Mouse (Mus musculus) heart, postnatal 0 days (tissue): Measurements from ENCODE around the gene Olfr519. TPM values are rescaled to one million over a fixed set of nuclear protein-coding genes. Genes with fewer than 3 reads are reported as not detected.

ENCODE experiments used
- ATAC-seq: fragments of 200-750 bp; cut with Nextera tagmentation; 2 replicates; pipeline ENCODE4 v1.8.0; 2017; ENCODE audit warnings: low read depth, moderate number of reproducible peaks, moderate library complexity; ENCODE audit not compliant: insufficient read depth
- DNase-seq: peaks from one replicate; pipeline ENCODE4 v3.0.0-alpha.2; 2016; ENCODE audit warnings: low spot score
- H3K27ac ChIP-seq: fragments of 300-500 bp; sonication (generic); 2 replicates; pipeline ENCODE4 v1.5.1; 2014; ENCODE audit warnings: low read depth, mild to moderate bottlenecking
- H3K27me3 ChIP-seq: fragments of 300-500 bp; sonication (generic); 2 replicates; pipeline ENCODE4 v1.6.1; 2014; ENCODE audit warnings: low read length, mixed read lengths; ENCODE audit not compliant: control insufficient read depth, insufficient read depth
- H3K36me3 ChIP-seq: fragments of 300-500 bp; sonication (generic); replicated peaks from 2 replicates; pipeline ENCODE4 v1.6.1; 2014; ENCODE audit warnings: low read length, mixed read lengths; ENCODE audit not compliant: control insufficient read depth, insufficient read depth
- H3K4me1 ChIP-seq: fragments of 300-500 bp; sonication (generic); 2 replicates; pipeline ENCODE4 v1.6.1; 2014; ENCODE audit warnings: antibody characterized with exemption; ENCODE audit not compliant: control insufficient read depth, insufficient read depth
- H3K4me2 ChIP-seq: fragments of 300-500 bp; sonication (generic); 2 replicates; pipeline ENCODE4 v1.6.1; 2014; ENCODE audit warnings: low read depth, mild to moderate bottlenecking, low read length, moderate library complexity
- H3K4me3 ChIP-seq: fragments of 300-500 bp; sonication (generic); 2 replicates; pipeline ENCODE4 v1.5.1; 2014; ENCODE audit warnings: low read depth, low read length
- H3K9ac ChIP-seq: fragments of 300-500 bp; sonication (generic); replicated peaks from 2 replicates; pipeline ENCODE4 v1.6.1; 2014; ENCODE audit warnings: low read depth, low read length, mixed read lengths
- H3K9me3 ChIP-seq: fragments of 300-500 bp; sonication (generic); replicated peaks from 2 replicates; pipeline ENCODE4 v1.6.1; 2016; ENCODE audit warnings: low read length; ENCODE audit not compliant: control insufficient read depth
- CTCF ChIP-seq: IDR thresholded peaks from 2 replicates; pipeline ENCODE4 v1.5.1; 2016; ENCODE audit warnings: antibody characterized with exemption, control low read depth, low read depth
- EP300 ChIP-seq: IDR thresholded peaks from 2 replicates; pipeline ENCODE4 v1.6.1; 2016; ENCODE audit warnings: antibody characterized with exemption, low read depth
- WGBS: fragments of 180-500 bp; shearing (Covaris S2); extraction: QIAGEN DNeasy Blood & Tissue Kit; methylation state at CpG from one replicate; pipeline ENCODE4 v1.1.7; 2014; 5-methylcytosine and 5-hydroxymethylcytosine counted together
- polyA plus RNA-seq: library from polyadenylated mRNA; unstranded; fragments of >200 nt; fragmentation: Nextera tagmentation; extraction: Ambion mirVana; gene quantifications from 2 replicates; pipeline ENCODE4 v1.2.1, GENCODE M21; 2015
- total RNA-seq: library from RNA; depleted of rRNA; stranded (reverse); fragments of >200 nt; gene quantifications from 2 replicates; pipeline ENCODE4 v1.2.3, GENCODE M21; 2014; ENCODE audit warnings: low replicate concordance

Olfr519 gene
- total and polyA plus RNA-seq, 2 experiments from 2014 or later = not detected

DNA sequence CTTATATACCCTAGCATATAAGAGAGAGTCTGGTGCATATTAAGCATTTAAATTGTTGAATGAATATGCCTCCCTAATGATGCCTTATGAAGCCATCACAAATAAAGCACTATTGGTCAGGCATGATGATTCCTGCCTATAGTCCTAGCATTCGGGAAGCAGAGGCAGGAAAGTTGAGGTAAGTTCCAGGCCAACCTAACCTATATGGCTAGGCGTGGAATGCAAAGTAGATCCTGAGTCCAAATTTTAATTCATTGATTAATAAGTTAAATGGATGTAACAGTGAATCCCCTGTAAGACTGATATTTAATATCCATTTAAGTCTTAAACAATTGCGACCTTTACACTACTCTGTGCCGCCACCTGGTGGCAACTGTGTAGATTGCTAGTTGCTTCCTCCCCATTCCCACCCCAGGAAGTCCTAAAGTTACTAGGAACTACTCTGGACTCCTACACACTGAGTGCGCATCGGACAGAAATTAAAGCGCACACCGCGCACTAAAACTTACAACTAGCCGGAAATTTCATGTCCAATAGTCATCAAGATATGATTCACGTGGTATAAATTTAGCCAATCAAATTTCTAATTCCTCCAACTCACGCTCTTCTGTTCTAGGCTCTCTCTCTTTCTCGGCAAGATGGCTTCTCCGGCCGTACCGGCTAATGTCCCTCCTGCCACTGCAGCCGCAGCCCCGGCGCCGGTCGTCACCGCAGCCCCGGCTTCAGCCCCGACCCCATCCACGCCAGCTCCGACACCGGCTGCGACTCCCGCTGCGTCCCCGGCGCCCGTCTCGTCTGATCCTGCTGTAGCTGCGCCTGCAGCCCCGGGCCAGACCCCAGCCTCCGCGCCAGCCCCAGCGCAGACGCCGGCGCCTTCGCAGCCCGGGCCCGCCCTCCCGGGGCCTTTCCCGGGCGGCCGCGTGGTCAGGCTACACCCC is 39.8 kb upstream of the Olfr519 start, which contains the start of gene Eif3f:
Gene Eif3f (plus strand): TSS at position 624 of the 938 bp plus-strand sequence.
- Histone ChIP-seq H3K4me2 (peak within 1 kb of the TSS; percentile 90), H3K9me3 (no peaks in the 10 kb centered on the region), H3K4me3 (peak within 1 kb of the TSS; percentile 81), H3K27ac (peak within 1 kb of the TSS; percentile 79), H3K9ac (peak within 1 kb of the TSS; percentile 89), H3K4me1 (peaks cover 9% of the 10 kb centered on the region; the same call in 1 of the 2 replicates), H3K27me3 (no peaks in the 10 kb centered on the region), H3K36me3 (peaks cover 25% of the 10 kb centered on the region)
- 2% methylated on average over 49 of the region's 50 CpGs for WGBS
- TF ChIP-seq CTCF (peak; percentile 93), EP300 (no peak)
- peak; percentile 94 for ATAC-seq
- DNase-seq = peak; percentile 99

DNA sequence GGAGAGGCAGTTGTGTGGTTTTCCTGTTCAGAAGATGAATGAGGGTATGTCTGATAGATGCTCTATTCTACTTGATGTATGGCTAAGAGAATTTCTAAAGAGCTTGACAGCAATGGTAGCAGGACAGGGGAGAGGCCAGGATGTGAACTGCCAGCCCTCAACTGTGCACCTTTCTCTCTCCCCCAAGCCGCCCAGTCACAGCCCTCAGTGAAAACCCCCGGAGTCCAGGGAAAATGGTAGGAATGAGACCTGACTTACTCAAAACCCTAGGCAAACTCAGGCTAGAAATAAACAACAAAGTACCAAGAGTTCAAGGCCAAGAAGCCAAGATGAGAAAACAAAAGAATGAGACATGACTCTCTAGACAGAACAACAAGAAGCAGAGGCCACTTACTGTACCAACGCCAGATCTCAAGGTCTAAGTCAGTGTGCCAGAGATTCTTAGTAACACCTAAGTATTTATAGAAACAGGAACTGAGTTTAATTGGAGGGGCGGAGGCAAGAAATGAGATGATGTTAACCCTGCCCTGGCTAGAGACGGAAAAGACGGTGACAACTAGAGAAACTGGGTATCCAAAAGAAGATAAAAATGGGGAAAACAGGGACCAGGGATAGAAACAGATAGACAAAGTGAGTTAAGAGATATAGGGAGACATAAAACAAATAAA is 35.6 kb upstream of the Olfr519 start, which contains the start of gene Nlrp10:
Gene Nlrp10 (minus strand): TSS at position 453 of the 668 bp plus-strand sequence.
- H3K27ac ChIP-seq = peak within 1 kb of the TSS; percentile 81
- ATAC-seq (peak; percentile 22; the same call in 1 of the 2 replicates), DNase-seq (peak; percentile 71)
- peak within 1 kb of the TSS; percentile 47 for H3K9ac ChIP-seq
- peaks cover 6% of the 10 kb centered on the region; the same call in 1 of the 2 replicates for H3K36me3 ChIP-seq
- peaks cover 16% of the 10 kb centered on the region for H3K4me1 ChIP-seq
- H3K4me2 ChIP-seq = peak within 1 kb of the TSS; percentile 60
- TF ChIP-seq EP300 (no peak), CTCF (no peak)
- peak within 1 kb of the TSS; percentile 48 for H3K4me3 ChIP-seq
- 29% methylated on average over 6 of the region's 6 CpGs for WGBS
- H3K27me3 ChIP-seq = no peaks in the 10 kb centered on the region
- no peaks in the 10 kb centered on the region for H3K9me3 ChIP-seq

DNA sequence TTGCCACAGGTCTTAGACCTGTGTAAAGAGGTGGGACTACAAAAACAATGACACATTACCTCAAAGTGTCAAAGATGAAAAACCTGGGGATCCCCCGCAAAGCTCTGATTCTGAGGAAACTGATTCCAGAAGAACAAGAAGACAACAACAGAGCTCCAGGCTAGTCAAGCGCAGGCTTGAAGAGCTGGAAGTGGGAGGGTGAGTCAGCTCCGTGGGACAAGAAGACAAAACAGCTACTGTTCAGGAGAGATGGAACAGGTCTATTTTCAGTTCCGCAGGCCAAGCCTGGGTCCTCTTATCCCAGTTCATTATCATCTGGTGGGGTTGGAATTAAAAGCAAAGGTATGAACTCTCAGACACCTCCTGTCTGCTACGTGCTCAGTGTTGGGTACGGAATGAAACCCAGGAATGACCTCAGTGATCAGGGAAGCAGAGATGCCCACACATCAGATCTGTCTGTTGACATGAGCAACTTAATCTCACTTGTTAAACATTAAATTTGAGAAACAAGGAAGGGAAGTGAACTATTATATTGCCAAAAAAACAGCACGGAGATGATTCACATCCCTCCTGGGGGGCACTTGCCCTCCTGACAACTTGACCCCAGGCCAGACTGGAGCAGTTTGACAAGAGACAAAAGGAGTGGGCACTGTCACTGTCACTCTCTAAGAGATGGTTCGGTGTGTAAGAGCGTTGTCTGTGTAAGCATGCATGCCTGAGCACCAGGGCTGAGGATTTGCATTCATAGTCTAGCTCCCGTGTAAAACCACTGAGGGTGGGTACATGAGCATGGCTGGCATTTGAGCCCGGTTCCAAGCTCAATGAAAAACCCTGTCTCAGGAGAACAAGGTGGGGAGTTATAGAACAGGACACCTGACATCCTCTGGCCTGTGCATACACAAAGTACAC is 34.3 kb upstream of the Olfr519 start:
- H3K27me3 ChIP-seq = no peaks in the 10 kb centered on the region
- DNase-seq = no peak
- no peaks in the 10 kb centered on the region for H3K9me3 ChIP-seq
- H3K4me3 ChIP-seq = peak overlapping the region; percentile 48
- H3K36me3 ChIP-seq = peaks cover 6% of the 10 kb centered on the region; the same call in 1 of the 2 replicates
- no peak for ATAC-seq
- peak overlapping the region; percentile 36 for H3K27ac ChIP-seq
- WGBS = 43% methylated on average over 11 of the region's 11 CpGs
- H3K4me2 ChIP-seq = peak overlapping the region; percentile 60
- H3K9ac ChIP-seq = no peak overlapping the region
- TF ChIP-seq CTCF (no peak), EP300 (no peak)
- H3K4me1 ChIP-seq = peaks cover 15% of the 10 kb centered on the region

GRCm38 (mm10) chr7:108927043-108927442 is 32.8 kb upstream of the Olfr519 start:
- Histone ChIP-seq H3K36me3 (peaks cover 6% of the 10 kb centered on the region; the same call in 1 of the 2 replicates), H3K4me2 (no peak overlapping the region), H3K27ac (no peak overlapping the region), H3K4me3 (no peak overlapping the region), H3K4me1 (peaks cover 15% of the 10 kb centered on the region), H3K9ac (no peak overlapping the region), H3K9me3 (no peaks in the 10 kb centered on the region), H3K27me3 (no peaks in the 10 kb centered on the region)
- DNase-seq (no peak), ATAC-seq (no peak)
- WGBS = 70% methylated on average over 4 of the region's 4 CpGs
- TF ChIP-seq EP300 = no peak
- TF ChIP-seq CTCF = no peak

GRCm38 (mm10) chr7:108903969-108904368 is 9.7 kb upstream of the Olfr519 start:
- no peak for TF ChIP-seq CTCF
- no peak for TF ChIP-seq EP300
- 68% methylated on average over 2 of the region's 2 CpGs for WGBS

More at GRCm38 (mm10) chr7:108903969-108904368, 9.7 kb upstream of the Olfr519 start:
- ATAC-seq (no peak), DNase-seq (no peak)
- Histone ChIP-seq H3K27me3 (no peaks in the 10 kb centered on the region), H3K27ac (no peak overlapping the region), H3K9me3 (no peaks in the 10 kb centered on the region), H3K4me2 (no peak overlapping the region), H3K9ac (no peak overlapping the region), H3K36me3 (no peaks in the 10 kb centered on the region), H3K4me3 (no peak overlapping the region), H3K4me1 (no peaks in the 10 kb centered on the region)
